Mouse (Mus musculus): ENCODE measurements around the gene Tnfrsf13b. TPM values are rescaled to one million over a fixed set of nuclear protein-coding genes. Genes with fewer than 3 reads are reported as not detected.
A peak's percentile ranks its signal among the peaks of the same experiment; 100 is the strongest.
"Not testable (repeated sequence)": the region's sequence is repeated elsewhere in the genome, so short reads cannot be mapped to it uniquely, and the experiment has no call there.

The Tnfrsf13b gene
- total RNA-seq, 2 experiments from 2014 or later = 39.9 to 55.3 TPM

- no peak for ATAC-seq (replicated peaks; ENCODE audit: poor library complexity)
Measured at GRCm38 (mm10) chr11:61164366-61164765, 37.8 kb downstream of the Tnfrsf13b start.

- ATAC-seq (replicated peaks; ENCODE audit: poor library complexity) = no peak
Measured at GRCm38 (mm10) chr11:61164881-61165280, 38.3 kb downstream of the Tnfrsf13b start.

GRCm38 (mm10) chr11:61170184-61170583 is 43.6 kb downstream of the Tnfrsf13b start:
- no peak for ATAC-seq (replicated peaks; ENCODE audit: poor library complexity)

- not testable (repeated sequence) for ATAC-seq (replicated peaks; ENCODE audit: poor library complexity)
Measured at GRCm38 (mm10) chr11:61173477-61173876, 46.9 kb downstream of the Tnfrsf13b start.

- peak; percentile 23 for ATAC-seq (replicated peaks; ENCODE audit: poor library complexity)
Measured at GRCm38 (mm10) chr11:61174291-61174820, 47.8 kb downstream of the Tnfrsf13b start.

DNA sequence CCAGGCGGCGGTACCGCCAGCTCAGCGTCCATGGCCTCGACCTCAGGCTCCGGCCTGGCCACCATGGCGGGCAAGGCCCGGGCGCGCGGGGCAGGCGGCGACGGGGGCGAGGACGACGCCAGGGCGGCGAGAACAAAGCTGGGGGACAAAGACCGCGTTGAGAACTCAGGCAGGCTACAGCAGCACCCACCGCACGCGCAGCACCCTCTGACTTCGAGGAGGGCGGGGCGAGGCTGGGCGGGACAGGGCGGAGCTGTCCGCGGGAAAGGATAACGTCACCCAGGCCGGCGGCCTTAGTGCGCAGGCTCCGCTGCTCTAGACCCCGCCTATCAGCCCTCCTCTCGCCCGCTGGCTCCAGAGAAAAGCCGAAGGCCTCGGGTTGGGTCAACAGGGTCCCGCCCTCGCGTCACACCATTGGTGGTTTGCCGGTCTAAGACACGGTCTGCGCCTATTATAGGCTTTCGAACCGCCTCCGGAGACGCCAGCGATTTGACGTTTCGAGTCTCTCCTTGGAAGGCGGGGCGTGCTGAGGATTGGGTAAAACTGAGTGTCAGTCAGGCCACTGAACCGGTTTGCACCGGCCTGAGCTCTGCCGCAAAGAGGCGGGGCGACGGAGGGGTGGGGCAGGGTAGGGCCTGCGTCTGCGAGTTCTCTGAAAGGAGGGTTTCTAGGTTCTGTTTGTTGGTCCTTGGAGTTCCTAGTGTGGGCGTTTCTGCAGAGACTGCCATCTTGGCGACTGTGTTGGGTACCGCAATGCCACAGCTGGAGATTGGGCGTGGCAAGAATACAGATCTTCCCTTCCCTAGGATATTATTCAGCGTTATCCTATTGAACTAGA is 48.5 kb downstream of the Tnfrsf13b start, which contains the start of gene Usp22:
TSS of gene Usp22 (minus strand) at position 235 of the 838 bp plus-strand sequence.
- ATAC-seq (replicated peaks; ENCODE audit: poor library complexity) = peak; percentile 90

GRCm38 (mm10) chr11:61175778-61176177 is 49.2 kb downstream of the Tnfrsf13b start:
- no peak for ATAC-seq (replicated peaks; ENCODE audit: poor library complexity)

DNA sequence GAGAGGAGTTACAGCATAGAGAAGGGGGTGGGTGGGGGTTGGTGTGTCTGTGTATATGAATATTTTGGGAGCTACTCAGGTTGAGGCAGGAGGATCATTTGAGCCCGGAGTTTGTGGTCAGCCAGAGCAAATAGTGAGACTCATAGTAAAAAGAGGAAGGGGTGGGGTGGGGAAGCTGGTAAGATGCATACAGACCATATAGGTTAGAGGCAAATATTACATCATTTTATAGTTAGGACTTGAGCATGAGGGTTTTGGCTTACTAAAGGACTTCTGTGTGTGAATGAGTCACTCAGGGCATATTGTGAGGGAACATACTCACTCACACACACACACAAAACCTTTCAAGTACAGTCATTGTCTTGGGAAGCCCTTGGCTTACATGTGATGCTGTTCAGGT is 49.8 kb downstream of the Tnfrsf13b start:
- ATAC-seq (replicated peaks; ENCODE audit: poor library complexity) = no peak

DNA sequence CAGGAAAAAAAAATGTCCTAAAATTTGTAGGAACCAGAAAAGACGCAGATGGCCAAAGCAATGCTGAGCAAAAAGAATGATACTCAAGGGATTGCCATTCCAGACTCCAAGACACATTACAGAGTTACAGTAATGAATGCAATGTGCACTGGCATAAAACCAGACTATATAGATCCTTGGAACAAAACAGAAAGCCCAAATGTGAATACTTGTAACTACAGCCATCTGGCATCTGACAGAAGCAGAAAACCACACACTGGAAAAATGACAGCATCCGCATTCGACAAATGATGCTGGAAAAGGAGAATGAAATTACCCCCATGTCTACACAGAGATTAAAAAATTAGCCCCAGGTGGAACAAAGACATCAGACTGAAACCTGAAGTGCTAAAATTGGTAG is 53.8 kb downstream of the Tnfrsf13b start:
- no peak for ATAC-seq (replicated peaks; ENCODE audit: poor library complexity)

DNA sequence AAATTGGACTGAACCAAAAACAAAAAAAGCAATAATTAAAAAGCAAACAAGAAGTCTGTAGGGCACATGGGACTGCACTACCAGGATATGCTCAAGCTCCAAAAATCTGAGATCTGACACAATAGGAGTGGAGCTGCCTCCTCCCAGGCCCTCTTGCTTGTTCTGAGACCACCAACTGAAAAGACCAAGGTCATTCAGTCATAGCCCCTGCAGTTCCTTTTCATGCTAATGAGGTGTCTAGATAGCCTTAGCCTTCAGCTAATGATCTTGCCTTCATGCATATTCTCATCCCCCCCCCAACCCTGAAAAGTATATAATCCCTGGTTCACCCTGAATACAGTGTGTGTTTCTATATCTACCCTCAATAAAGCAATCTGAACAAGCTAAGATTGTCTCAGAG is 55.1 kb downstream of the Tnfrsf13b start:
- ATAC-seq (replicated peaks; ENCODE audit: poor library complexity) = no peak

DNA sequence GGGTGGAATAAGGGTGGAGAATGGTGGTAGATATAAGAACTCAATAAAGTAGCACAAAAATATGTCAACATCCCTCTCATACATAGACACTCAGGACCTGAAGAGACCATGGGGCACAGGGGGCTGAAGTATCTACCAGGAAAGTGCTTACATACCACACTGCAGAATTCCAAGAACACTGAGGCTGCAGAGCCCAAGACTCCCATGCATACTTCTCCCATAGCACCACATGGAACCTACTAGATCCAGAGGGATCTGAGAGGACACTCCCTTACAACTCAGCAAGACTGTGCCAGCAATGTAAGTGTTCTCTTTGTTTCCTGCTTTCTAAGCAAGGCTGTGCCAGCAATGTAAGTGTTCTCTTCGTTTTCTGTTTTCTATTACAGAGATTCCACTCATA is 57.3 kb downstream of the Tnfrsf13b start:
- ATAC-seq (replicated peaks; ENCODE audit: poor library complexity) = no peak

DNA sequence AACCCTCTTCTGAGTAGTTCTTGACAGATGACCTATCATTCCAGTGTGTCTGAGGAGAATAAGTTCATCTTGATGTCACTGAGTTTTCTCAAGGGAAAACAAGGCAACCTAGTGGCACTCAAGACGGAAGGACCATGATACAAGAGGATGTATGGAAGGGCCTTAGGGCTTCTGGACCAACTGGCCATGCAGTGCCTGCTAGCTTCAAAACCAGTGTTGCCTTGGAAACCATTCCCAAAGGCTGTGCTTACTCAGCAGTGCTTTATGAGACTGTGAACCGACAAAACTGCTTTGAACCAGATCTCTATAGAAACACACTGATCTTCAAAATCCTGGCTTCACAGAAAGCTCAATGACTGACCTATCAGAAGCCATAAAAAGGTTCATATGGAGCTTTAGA is 64.2 kb downstream of the Tnfrsf13b start:
- no peak for ATAC-seq (replicated peaks; ENCODE audit: poor library complexity)

DNA sequence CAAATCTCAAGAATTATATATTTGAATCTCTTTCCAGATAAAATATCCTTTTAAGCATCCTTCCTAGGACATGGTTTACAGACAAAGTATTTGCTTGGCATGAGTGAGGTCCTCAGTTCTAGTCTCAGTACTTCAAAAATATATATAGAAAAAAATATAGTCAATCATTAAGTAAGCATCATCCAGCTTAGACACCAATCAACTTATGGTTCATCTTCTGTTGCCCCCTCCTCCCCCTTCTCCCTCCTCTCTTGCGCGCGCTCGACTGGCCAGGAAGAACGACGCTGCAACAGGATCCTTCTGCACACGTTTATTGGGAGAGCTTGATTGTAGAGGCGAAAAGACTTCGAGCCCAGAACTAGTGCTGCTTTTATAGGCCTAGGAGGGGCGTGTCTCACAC is 65.6 kb downstream of the Tnfrsf13b start:
- not testable (repeated sequence) for ATAC-seq (replicated peaks; ENCODE audit: poor library complexity)

DNA sequence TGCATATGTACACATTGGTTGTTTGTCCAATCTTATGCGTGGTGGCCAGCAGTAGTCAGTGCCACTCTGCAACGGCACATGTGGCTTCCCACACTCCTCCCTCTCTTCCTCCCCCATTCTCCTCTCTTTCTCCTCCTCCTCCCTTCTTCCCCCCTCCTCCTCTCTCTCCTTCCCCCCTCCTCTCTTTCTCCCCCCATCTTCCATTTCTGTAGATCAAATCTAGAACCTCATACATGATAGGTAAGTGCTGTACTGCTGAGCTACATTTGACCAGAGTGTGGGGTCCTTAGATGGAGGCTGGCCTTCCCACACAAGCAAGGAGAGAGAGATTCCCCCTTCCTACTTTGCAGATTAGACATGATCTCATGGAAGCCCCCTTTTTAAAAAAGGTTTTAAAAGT is 66.2 kb downstream of the Tnfrsf13b start:
- no peak for ATAC-seq (replicated peaks; ENCODE audit: poor library complexity)

GRCm38 (mm10) chr11:61193392-61193791 is 66.8 kb downstream of the Tnfrsf13b start:
- ATAC-seq (replicated peaks; ENCODE audit: poor library complexity) = peak; percentile 98

DNA sequence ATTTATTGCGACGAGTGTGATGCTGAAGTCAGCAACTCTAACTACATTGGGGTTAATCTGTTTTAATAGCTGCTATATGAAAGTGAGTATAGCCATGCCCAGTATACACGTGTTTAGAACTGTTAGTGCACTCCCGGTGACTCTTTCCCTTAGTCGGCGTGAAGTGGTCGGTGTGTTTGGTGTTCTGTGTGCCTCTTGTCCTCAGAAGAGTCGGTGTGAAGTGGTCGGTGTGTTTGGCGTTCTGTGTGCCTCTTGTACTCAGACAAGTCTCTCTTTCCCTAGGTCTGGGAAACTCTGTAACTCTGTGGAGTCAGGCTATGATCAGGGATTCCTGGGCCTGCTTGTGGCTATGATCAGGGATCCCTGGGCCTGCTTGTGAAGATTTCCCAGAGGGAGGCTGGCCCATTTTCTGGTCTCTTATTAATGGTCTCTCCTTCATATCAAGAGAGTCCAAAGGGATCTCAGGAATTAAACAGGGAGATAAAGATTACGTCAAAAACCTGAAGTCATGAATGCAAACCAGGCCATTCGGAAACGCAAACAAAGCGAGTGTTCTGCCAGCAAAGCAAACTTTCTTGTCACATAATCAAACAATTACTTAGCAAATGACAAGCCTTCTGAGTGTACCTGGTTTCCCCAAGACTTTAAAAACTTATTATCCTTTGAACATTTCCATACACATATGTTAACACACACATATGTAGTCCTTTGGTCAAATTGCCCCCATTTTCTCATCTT is 70.2 kb downstream of the Tnfrsf13b start:
- ATAC-seq (replicated peaks; ENCODE audit: poor library complexity) = no peak

DNA sequence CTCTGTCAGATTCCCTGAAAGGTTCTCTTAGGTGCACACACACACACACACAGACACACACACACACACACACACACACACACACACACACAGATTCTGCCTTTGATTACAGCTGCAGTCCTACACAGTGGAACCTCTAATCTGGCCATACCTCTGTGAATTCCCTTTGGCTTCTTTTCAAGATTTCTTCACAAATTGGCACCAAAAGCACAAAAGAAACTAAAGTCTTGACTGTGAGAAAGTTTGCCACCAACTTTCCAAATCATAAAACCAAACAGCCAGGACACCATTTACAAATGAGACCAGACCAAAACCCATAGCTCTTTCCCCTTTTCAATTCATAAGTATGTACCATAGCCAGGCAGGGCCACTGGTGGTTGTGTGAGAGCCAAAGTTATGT is 71.4 kb downstream of the Tnfrsf13b start:
- ATAC-seq (replicated peaks; ENCODE audit: poor library complexity) = no peak

Other genes starting within 250 kb of the Tnfrsf13b start
- 23.9 and 30.3 TPM in 2 replicates for gene Tmem11, start 247.5 kb upstream of the Tnfrsf13b start, total RNA-seq (2015)
- gene Tmem11, start 247.5 kb upstream of the Tnfrsf13b start, total RNA-seq (2017) = 66.9 and 71.3 TPM in 2 replicates
- gene Natd1, start 212.0 kb upstream of the Tnfrsf13b start, total RNA-seq (2015) = 2.2 and 2.3 TPM in 2 replicates
- gene Natd1, start 212.0 kb upstream of the Tnfrsf13b start, total RNA-seq (2017) = 0.67 and 0.98 TPM in 2 replicates
- 29.9 and 32.7 TPM in 2 replicates for gene Map2k3, start 194.7 kb upstream of the Tnfrsf13b start, total RNA-seq (2015)
- gene Map2k3, start 194.7 kb upstream of the Tnfrsf13b start, total RNA-seq (2017) = 13.5 and 17.5 TPM in 2 replicates
- gene Kcnj12, start 104.2 kb upstream of the Tnfrsf13b start, total RNA-seq (2015) = not detected in 2 replicates
- gene Kcnj12, start 104.2 kb upstream of the Tnfrsf13b start, total RNA-seq (2017) = not detected in 2 replicates
- 32.3 and 36.1 TPM in 2 replicates for gene Usp22, start 48.3 kb downstream of the Tnfrsf13b start, total RNA-seq (2015)
- gene Usp22, start 48.3 kb downstream of the Tnfrsf13b start, total RNA-seq (2017) = 54.1 and 79.4 TPM in 2 replicates
- gene Aldh3a1, start 80.8 kb downstream of the Tnfrsf13b start, total RNA-seq (2015) = 0.32 TPM in 1 of 2 replicates, not detected in the other
- gene Aldh3a1, start 80.8 kb downstream of the Tnfrsf13b start, total RNA-seq (2017) = 0.34 TPM in 1 of 2 replicates, not detected in the other
- gene Aldh3a2, start 140.7 kb downstream of the Tnfrsf13b start, total RNA-seq (2015) = 20.2 and 25.5 TPM in 2 replicates
- gene Aldh3a2, start 140.7 kb downstream of the Tnfrsf13b start, total RNA-seq (2017) = 17.3 and 17.6 TPM in 2 replicates
- not detected in 2 replicates for gene Slc47a2, start 216.1 kb downstream of the Tnfrsf13b start, total RNA-seq (2015)
- gene Slc47a2, start 216.1 kb downstream of the Tnfrsf13b start, total RNA-seq (2017) = not detected in 2 replicates

Measured in megakaryocyte progenitor cell, adult 5-6 weeks (primary cell).